Mouse (Mus musculus) liver, adult 2 months (tissue): Measurements from ENCODE around the gene Gm49776.

ENCODE experiments used
- CTCF ChIP-seq: fragments of 200-500 bp; IDR thresholded peaks from 2 replicates; pipeline ENCODE4 v1.5.1; 2011; ENCODE audit warnings: low read depth, low read length, control low read depth
- POLR2A ChIP-seq: fragments of 200-500 bp; IDR thresholded peaks from 2 replicates; pipeline ENCODE4 v1.6.1; 2011; ENCODE audit warnings: low read length, control low read depth; ENCODE audit not compliant: insufficient read depth; ENCODE audit errors: extremely low read depth

- TF ChIP-seq CTCF (no peak), POLR2A (no peak)
Observed at GRCm38 (mm10) chr16:18288166-18288565, 30.0 kb upstream of the Gm49776 start.
